Mouse (Mus musculus): Measurements from ENCODE around the gene Tent4b. TPM values are rescaled to one million over a fixed set of nuclear protein-coding genes. Genes with fewer than 3 reads are reported as not detected.

Tent4b gene
- polyA plus RNA-seq, 2 experiments: 10.9 to 22.7 TPM

DNA sequence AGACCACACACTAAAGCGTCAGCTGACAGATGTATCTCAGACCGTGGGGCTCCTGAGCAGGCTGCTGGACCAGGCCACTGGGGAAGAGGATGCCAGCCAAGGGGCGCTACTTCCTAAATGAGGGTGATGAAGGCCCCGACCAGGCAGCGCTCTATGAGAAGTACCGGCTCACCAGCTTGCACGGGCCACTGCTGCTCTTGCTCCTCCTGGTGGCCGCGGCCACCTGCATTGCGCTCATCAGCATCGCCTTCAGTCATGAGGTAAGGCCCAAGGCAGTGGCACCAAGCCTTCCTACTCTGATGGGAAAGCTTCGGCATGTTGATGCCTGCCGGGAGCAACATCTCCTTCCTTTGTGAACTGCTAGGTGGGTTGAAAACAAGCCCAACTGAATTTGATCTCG lies 107.5 kb downstream of the Tent4b start:
- DNase-seq (ENCODE audit: low spot score): no peak
- no peak for ATAC-seq (ENCODE audit: low FRiP score, low read depth)

DNA sequence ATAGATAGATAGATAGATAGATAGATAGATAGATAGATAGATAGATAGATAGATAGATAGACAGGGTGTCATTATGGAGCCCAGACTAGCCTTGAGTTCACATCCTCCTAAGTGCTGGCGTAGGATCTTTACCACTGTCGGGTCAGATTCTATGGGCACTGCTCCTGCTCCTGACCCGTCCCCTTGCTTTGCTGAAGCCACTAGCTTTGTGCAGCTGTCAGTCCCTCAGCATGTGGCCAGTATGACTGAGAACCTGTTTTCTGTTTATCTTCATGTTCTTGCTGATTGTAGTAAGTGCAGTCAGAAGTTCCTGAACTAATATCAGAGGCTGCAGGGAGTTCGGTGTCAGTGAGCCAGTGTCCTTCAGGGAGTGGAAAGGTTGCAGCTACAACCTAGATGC lies 108.7 kb downstream of the Tent4b start:
- Histone ChIP-seq H3K4me1 (ENCODE audit: control insufficient read depth, insufficient read depth, low read length) (no peaks in the 10 kb centered on the region), H3K4me3 (replicated peaks; ENCODE audit: low read length) (no peak overlapping the region), H3K9ac (ENCODE audit: low read depth, low read length, severe bottlenecking) (no peak overlapping the region), H3K27me3 (ENCODE audit: control insufficient read depth, insufficient read depth, low read length) (no peaks in the 10 kb centered on the region), H3K9me3 (ENCODE audit: control insufficient read depth, low read length) (no peaks in the 10 kb centered on the region), H3K27ac (replicated peaks; ENCODE audit: low read depth, low read length) (no peak overlapping the region), H3K4me2 (replicated peaks; ENCODE audit: low read depth, low read length, severe bottlenecking) (no peak overlapping the region), H3K36me3 (ENCODE audit: control insufficient read depth, insufficient read depth, low read length) (no peaks in the 10 kb centered on the region)
- no peak for ATAC-seq (ENCODE audit: low FRiP score, low read depth)
- TF ChIP-seq POLR2A (IDR thresholded peaks at IDR 0.05; ENCODE audit: borderline replicate concordance, extremely low read depth, insufficient read depth, insufficient read length): no peak
- WGBS: 86% methylated on average over 4 of the region's 4 CpGs
- no peak for DNase-seq (ENCODE audit: low spot score)

More for the DNA sequence above, 107.5 kb downstream of the Tent4b start:
- no peaks in the 10 kb centered on the region for H3K27me3 ChIP-seq (ENCODE audit: control insufficient read depth, insufficient read depth, low read length)
- no peaks in the 10 kb centered on the region for H3K9me3 ChIP-seq (ENCODE audit: control insufficient read depth, low read length)
- no peak overlapping the region for H3K27ac ChIP-seq (replicated peaks; ENCODE audit: low read depth, low read length)
- no peak for TF ChIP-seq POLR2A (IDR thresholded peaks at IDR 0.05; ENCODE audit: borderline replicate concordance, extremely low read depth, insufficient read depth, insufficient read length)
- no peak overlapping the region for H3K9ac ChIP-seq (ENCODE audit: low read depth, low read length, severe bottlenecking)
- 58% methylated on average over 14 of the region's 14 CpGs for WGBS
- no peaks in the 10 kb centered on the region for H3K36me3 ChIP-seq (ENCODE audit: control insufficient read depth, insufficient read depth, low read length)
- H3K4me3 ChIP-seq (replicated peaks; ENCODE audit: low read length): no peak overlapping the region
- no peak overlapping the region for H3K4me2 ChIP-seq (replicated peaks; ENCODE audit: low read depth, low read length, severe bottlenecking)
- no peaks in the 10 kb centered on the region for H3K4me1 ChIP-seq (ENCODE audit: control insufficient read depth, insufficient read depth, low read length)

Other genes starting within 250 kb of the Tent4b start
- 46.4 and 59.9 TPM in 2 replicates for gene Zfp423, start 239.6 kb upstream of the Tent4b start, polyA plus RNA-seq (2012; rRNA removed)
- 24.4 and 33.2 TPM in 2 replicates for gene Zfp423, start 239.6 kb upstream of the Tent4b start, polyA plus RNA-seq (2014; fragmentation: Nextera tagmentation; extraction: Ambion mirVana)
- gene Cnep1r1, start 80.4 kb upstream of the Tent4b start, polyA plus RNA-seq (2012; rRNA removed): 70.1 and 70.9 TPM in 2 replicates
- 42.5 and 43.5 TPM in 2 replicates for gene Cnep1r1, start 80.4 kb upstream of the Tent4b start, polyA plus RNA-seq (2014; fragmentation: Nextera tagmentation; extraction: Ambion mirVana)
- gene Heatr3, start 61.4 kb upstream of the Tent4b start, polyA plus RNA-seq (2012; rRNA removed): 47.8 and 48.7 TPM in 2 replicates
- gene Heatr3, start 61.4 kb upstream of the Tent4b start, polyA plus RNA-seq (2014; fragmentation: Nextera tagmentation; extraction: Ambion mirVana): 55.0 and 58.4 TPM in 2 replicates
- 7.9 and 8.9 TPM in 2 replicates for gene Adcy7, start 73.2 kb downstream of the Tent4b start, polyA plus RNA-seq (2012; rRNA removed)
- gene Adcy7, start 73.2 kb downstream of the Tent4b start, polyA plus RNA-seq (2014; fragmentation: Nextera tagmentation; extraction: Ambion mirVana): 7.3 and 7.8 TPM in 2 replicates
- gene Brd7, start 163.0 kb downstream of the Tent4b start, polyA plus RNA-seq (2012; rRNA removed): 51.2 and 73.6 TPM in 2 replicates
- 77.7 and 81.9 TPM in 2 replicates for gene Brd7, start 163.0 kb downstream of the Tent4b start, polyA plus RNA-seq (2014; fragmentation: Nextera tagmentation; extraction: Ambion mirVana)